Mouse (Mus musculus) kidney, adult 2 months (tissue): ENCODE results near the gene 1700021F05Rik. TPM values are rescaled to one million over a fixed set of nuclear protein-coding genes. Genes with fewer than 3 reads are reported as not detected.

ENCODE experiments used
- DNase-seq: peaks from one replicate; pipeline ENCODE4 v3.0.0; 2021
- H3K27ac ChIP-seq: fragments of 200-500 bp; 2 replicates; pipeline ENCODE4 v1.5.1; 2012; ENCODE audit warnings: low read depth, low read length, control low read depth, inconsistent platforms; ENCODE audit not compliant: insufficient read depth
- H3K27me3 ChIP-seq: fragments of 200-500 bp; replicated peaks from 2 replicates; pipeline ENCODE4 v1.6.1; 2012; ENCODE audit warnings: mild to moderate bottlenecking, moderate library complexity, low read length, inconsistent platforms; ENCODE audit not compliant: control insufficient read depth, insufficient read depth
- H3K36me3 ChIP-seq: fragments of 200-500 bp; 2 replicates; pipeline ENCODE4 v1.6.1; 2012; ENCODE audit warnings: mild to moderate bottlenecking, moderate library complexity, low read length, inconsistent platforms; ENCODE audit not compliant: control insufficient read depth, insufficient read depth
- H3K4me1 ChIP-seq: fragments of 200-500 bp; 2 replicates; pipeline ENCODE4 v1.6.1; 2011; ENCODE audit warnings: low read length; ENCODE audit not compliant: control insufficient read depth, insufficient read depth
- H3K4me3 ChIP-seq: fragments of 200-500 bp; 2 replicates; pipeline ENCODE4 v1.5.1; 2011; ENCODE audit warnings: mild to moderate bottlenecking, low read depth, low read length, control low read depth; ENCODE audit not compliant: insufficient read depth
- CTCF ChIP-seq: fragments of 200-500 bp; conservative IDR thresholded peaks from 2 replicates; pipeline ENCODE4 v1.5.1; 2011; ENCODE audit warnings: low read depth, mild to moderate bottlenecking, control low read depth, low read length, moderate library complexity, mixed read lengths; ENCODE audit not compliant: insufficient read depth, insufficient read length
- POLR2A ChIP-seq: fragments of 200-500 bp; IDR thresholded peaks from one replicate; pipeline ENCODE4 v1.6.1; 2011; ENCODE audit warnings: low read depth, low read length, control low read depth
- WGBS: fragments of 180-500 bp; shearing (Covaris S2); methylation state at CpG from one replicate; pipeline ENCODE4 v1.1.7; 2018; 5-methylcytosine and 5-hydroxymethylcytosine counted together
- polyA plus RNA-seq: library from polyadenylated mRNA; depleted of rRNA; stranded (reverse); fragments of >200 nt; gene quantifications from 2 replicates; pipeline ENCODE4 v1.2.3, GENCODE M21; 2012; rRNA removed

Gene 1700021F05Rik
- polyA plus RNA-seq, 1 experiment: 19.6 TPM

DNA sequence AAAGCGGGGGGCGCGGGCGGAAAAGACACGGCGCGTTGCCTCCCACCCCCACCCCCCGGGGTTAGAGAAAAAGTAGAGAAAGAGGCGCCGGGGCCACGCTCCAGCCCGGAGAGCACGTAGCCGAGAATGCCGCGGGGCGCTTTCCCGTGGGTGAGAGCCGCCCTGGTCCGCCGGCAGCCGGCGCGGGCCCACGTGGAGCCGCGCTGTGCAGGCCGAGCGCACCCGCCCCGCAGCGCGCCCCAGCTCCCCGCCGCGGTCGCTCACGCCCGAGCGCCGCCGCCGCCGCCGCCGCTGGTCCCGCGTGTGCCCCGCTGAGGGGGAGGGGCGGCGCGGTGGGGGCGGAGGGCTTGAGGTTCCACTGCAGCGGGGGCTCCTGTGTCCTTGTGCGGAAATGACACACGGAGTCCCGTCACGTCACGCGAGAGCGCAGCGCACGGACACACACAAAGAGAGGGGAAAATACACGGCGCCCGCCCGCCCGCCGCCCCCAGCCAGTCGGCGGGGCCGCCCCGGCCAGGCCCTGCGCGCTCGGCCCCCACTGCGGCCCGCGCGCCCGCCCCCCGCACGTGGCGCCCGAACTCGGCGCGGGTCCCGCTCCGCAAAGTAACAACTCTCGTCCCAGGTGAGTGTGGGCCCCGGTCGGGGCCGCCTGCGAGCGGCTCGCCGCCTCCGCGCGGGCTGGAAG is 61.9 kb downstream of the 1700021F05Rik start, which contains the start of gene Bend3:
Bend3 (plus strand) TSS at position 81 of the 685 bp plus-strand sequence.
- peak; percentile 56 for DNase-seq
- WGBS: 2% methylated on average over 100 of the region's 101 CpGs
- TF ChIP-seq POLR2A: no peak
- TF ChIP-seq CTCF: no peak
- peak within 1 kb of the TSS; percentile 89 for H3K27ac ChIP-seq
- no peaks in the 10 kb centered on the region for H3K36me3 ChIP-seq
- peaks cover 10% of the 10 kb centered on the region for H3K4me1 ChIP-seq
- no peaks in the 10 kb centered on the region; the same call in 1 of the 2 replicates for H3K27me3 ChIP-seq
- peak within 1 kb of the TSS; percentile 91 for H3K4me3 ChIP-seq

GRCm38 (mm10) chr10:43477865-43478681 is 62.7 kb downstream of the 1700021F05Rik start:
- Histone ChIP-seq H3K27me3 (no peaks in the 10 kb centered on the region; the same call in 1 of the 2 replicates), H3K4me3 (peak overlapping the region; percentile 91), H3K4me1 (peaks cover 5% of the 10 kb centered on the region), H3K27ac (0 out of 2 replicates have a peak overlapping the region, but pooled peaks have one; percentile 24), H3K36me3 (no peaks in the 10 kb centered on the region)
- WGBS: 4% methylated on average over 42 of the region's 42 CpGs
- no peak for TF ChIP-seq POLR2A
- TF ChIP-seq CTCF: no peak
- peak; percentile 84 for DNase-seq

GRCm38 (mm10) chr10:43477459-43477858 is 63.3 kb downstream of the 1700021F05Rik start:
- TF ChIP-seq POLR2A (no peak), CTCF (no peak)

GRCm38 (mm10) chr10:43475376-43475775 is 65.4 kb downstream of the 1700021F05Rik start:
- Histone ChIP-seq H3K36me3 (no peaks in the 10 kb centered on the region), H3K4me1 (peaks cover 2% of the 10 kb centered on the region; the same call in 1 of the 2 replicates), H3K27me3 (no peaks in the 10 kb centered on the region; the same call in 1 of the 2 replicates), H3K4me3 (no peak overlapping the region), H3K27ac (no peak overlapping the region)
- WGBS: 49% methylated on average over 4 of the region's 4 CpGs
- peak; percentile 45 for DNase-seq
- no peak for TF ChIP-seq POLR2A
- TF ChIP-seq CTCF: peak; percentile 52

More at GRCm38 (mm10) chr10:43477459-43477858, 63.3 kb downstream of the 1700021F05Rik start:
- H3K4me1 ChIP-seq: peaks cover 5% of the 10 kb centered on the region; the same call in 1 of the 2 replicates
- DNase-seq: no peak
- WGBS: 66% methylated on average over 9 of the region's 9 CpGs
- H3K4me3 ChIP-seq: no peak overlapping the region
- H3K27ac ChIP-seq: no peak overlapping the region
- H3K27me3 ChIP-seq: no peaks in the 10 kb centered on the region; the same call in 1 of the 2 replicates
- H3K36me3 ChIP-seq: no peaks in the 10 kb centered on the region

Other genes starting within 250 kb of the 1700021F05Rik start
- 3.8 TPM in 2 replicates for gene Bend3, start 62.2 kb downstream of the 1700021F05Rik start, polyA plus RNA-seq
- 74.5 and 91.3 TPM in 2 replicates for gene Gm9803, start 16.9 kb downstream of the 1700021F05Rik start, polyA plus RNA-seq
- 184 and 186 TPM in 2 replicates for gene Cd24a, start 37.3 kb upstream of the 1700021F05Rik start, polyA plus RNA-seq